Mouse (Mus musculus) intestine, postnatal 0 days (tissue): ENCODE data around the gene Vsir. TPM values are rescaled to one million over a fixed set of nuclear protein-coding genes. Genes with fewer than 3 reads are reported as not detected.

ENCODE experiments used
- ATAC-seq: fragments of 200-750 bp; cut with Nextera tagmentation; 2 replicates; pipeline ENCODE4 v1.8.0; 2017; ENCODE audit warnings: mild to moderate bottlenecking, moderate TSS enrichment, moderate library complexity
- H3K27ac ChIP-seq: fragments of 300-500 bp; sonication (generic); 2 replicates; pipeline ENCODE4 v1.5.1; 2014; ENCODE audit warnings: mild to moderate bottlenecking, low read depth, low read length, moderate library complexity
- H3K27me3 ChIP-seq: fragments of 300-500 bp; sonication (generic); replicated peaks from 2 replicates; pipeline ENCODE4 v1.6.1; 2014; ENCODE audit warnings: low read length, mixed read lengths; ENCODE audit not compliant: control insufficient read depth, insufficient read depth
- H3K36me3 ChIP-seq: fragments of 300-500 bp; sonication (generic); 2 replicates; pipeline ENCODE4 v1.6.1; 2014; ENCODE audit warnings: mild to moderate bottlenecking, moderate library complexity; ENCODE audit not compliant: control insufficient read depth, insufficient read depth
- H3K4me1 ChIP-seq: fragments of 300-500 bp; sonication (generic); replicated peaks from 2 replicates; pipeline ENCODE4 v1.6.1; 2014; ENCODE audit warnings: antibody characterized with exemption, low read length, mixed read lengths; ENCODE audit not compliant: control insufficient read depth, insufficient read depth
- H3K4me2 ChIP-seq: fragments of 300-500 bp; sonication (generic); replicated peaks from 2 replicates; pipeline ENCODE4 v1.6.1; 2014; ENCODE audit warnings: low read depth, mild to moderate bottlenecking, moderate library complexity
- H3K4me3 ChIP-seq: fragments of 300-500 bp; sonication (generic); 2 replicates; pipeline ENCODE4 v1.5.1; 2014; ENCODE audit warnings: low read depth, low read length
- H3K9ac ChIP-seq: fragments of 300-500 bp; sonication (generic); 2 replicates; pipeline ENCODE4 v1.6.1; 2014; ENCODE audit warnings: mild to moderate bottlenecking, low read depth, low read length
- H3K9me3 ChIP-seq: fragments of 300-500 bp; sonication (generic); 2 replicates; pipeline ENCODE4 v1.6.1; 2016; ENCODE audit warnings: mixed run types; ENCODE audit not compliant: control insufficient read depth
- CTCF ChIP-seq: sonication (generic); IDR thresholded peaks from 2 replicates; pipeline ENCODE4 v1.5.1; 2016; ENCODE audit warnings: low read depth, mild to moderate bottlenecking, control low read depth, antibody characterized with exemption, moderate library complexity
- WGBS: fragments of 180-500 bp; shearing (Covaris S2); extraction: QIAGEN DNeasy Blood & Tissue Kit; methylation state at CpG from one replicate; pipeline ENCODE4 v1.1.7; 2014; 5-methylcytosine and 5-hydroxymethylcytosine counted together
- polyA plus RNA-seq: library from polyadenylated mRNA; unstranded; fragments of >200 nt; fragmentation: Nextera tagmentation; extraction: Ambion mirVana; gene quantifications from 2 replicates; pipeline ENCODE4 v1.2.1, GENCODE M21; 2015

Vsir gene
- polyA plus RNA-seq, 1 experiment from 2014 or later = 9.7 TPM

- no peak for ATAC-seq
- WGBS = 51% methylated on average over 8 of the region's 8 CpGs
- no peaks in the 10 kb centered on the region for H3K27me3 ChIP-seq
- no peak overlapping the region for H3K9ac ChIP-seq
- H3K4me3 ChIP-seq = no peak overlapping the region
- H3K4me1 ChIP-seq = no peaks in the 10 kb centered on the region
- no peak; the same call in 1 of the 2 replicates for TF ChIP-seq CTCF
- no peaks in the 10 kb centered on the region for H3K9me3 ChIP-seq
- H3K4me2 ChIP-seq = no peak overlapping the region
- H3K36me3 ChIP-seq = peaks cover 6% of the 10 kb centered on the region; the same call in 1 of the 2 replicates
- H3K27ac ChIP-seq = no peak overlapping the region
Measured at GRCm38 (mm10) chr10:60373937-60374578, 27.4 kb downstream of the Vsir start.

GRCm38 (mm10) chr10:60376704-60377103, 30.1 kb downstream of the Vsir start:
- Histone ChIP-seq H3K27me3 (no peaks in the 10 kb centered on the region), H3K4me3 (no peak overlapping the region), H3K4me2 (no peak overlapping the region), H3K9me3 (no peaks in the 10 kb centered on the region), H3K27ac (no peak overlapping the region), H3K36me3 (no peaks in the 10 kb centered on the region), H3K9ac (no peak overlapping the region), H3K4me1 (no peaks in the 10 kb centered on the region)
- no peak for ATAC-seq
- WGBS = 91% methylated on average over 16 of the region's 16 CpGs
- TF ChIP-seq CTCF = no peak

- no peak overlapping the region for H3K4me2 ChIP-seq
- H3K27ac ChIP-seq = no peak overlapping the region
- H3K4me1 ChIP-seq = no peaks in the 10 kb centered on the region
- no peaks in the 10 kb centered on the region for H3K27me3 ChIP-seq
- no peak for ATAC-seq
- WGBS = 73% methylated on average over 9 of the region's 9 CpGs
- H3K9ac ChIP-seq = no peak overlapping the region
- TF ChIP-seq CTCF = no peak
- H3K4me3 ChIP-seq = no peak overlapping the region
- H3K9me3 ChIP-seq = no peaks in the 10 kb centered on the region
- H3K36me3 ChIP-seq = no peaks in the 10 kb centered on the region
Measured at GRCm38 (mm10) chr10:60379419-60379957, 32.8 kb downstream of the Vsir start.

GRCm38 (mm10) chr10:60380229-60380628, 33.6 kb downstream of the Vsir start:
- Histone ChIP-seq H3K4me3 (no peak overlapping the region), H3K9ac (no peak overlapping the region), H3K4me1 (no peaks in the 10 kb centered on the region), H3K9me3 (no peaks in the 10 kb centered on the region), H3K36me3 (no peaks in the 10 kb centered on the region), H3K4me2 (no peak overlapping the region), H3K27me3 (no peaks in the 10 kb centered on the region), H3K27ac (no peak overlapping the region)
- WGBS = 70% methylated on average over 3 of the region's 3 CpGs
- no peak for ATAC-seq
- TF ChIP-seq CTCF = no peak

DNA sequence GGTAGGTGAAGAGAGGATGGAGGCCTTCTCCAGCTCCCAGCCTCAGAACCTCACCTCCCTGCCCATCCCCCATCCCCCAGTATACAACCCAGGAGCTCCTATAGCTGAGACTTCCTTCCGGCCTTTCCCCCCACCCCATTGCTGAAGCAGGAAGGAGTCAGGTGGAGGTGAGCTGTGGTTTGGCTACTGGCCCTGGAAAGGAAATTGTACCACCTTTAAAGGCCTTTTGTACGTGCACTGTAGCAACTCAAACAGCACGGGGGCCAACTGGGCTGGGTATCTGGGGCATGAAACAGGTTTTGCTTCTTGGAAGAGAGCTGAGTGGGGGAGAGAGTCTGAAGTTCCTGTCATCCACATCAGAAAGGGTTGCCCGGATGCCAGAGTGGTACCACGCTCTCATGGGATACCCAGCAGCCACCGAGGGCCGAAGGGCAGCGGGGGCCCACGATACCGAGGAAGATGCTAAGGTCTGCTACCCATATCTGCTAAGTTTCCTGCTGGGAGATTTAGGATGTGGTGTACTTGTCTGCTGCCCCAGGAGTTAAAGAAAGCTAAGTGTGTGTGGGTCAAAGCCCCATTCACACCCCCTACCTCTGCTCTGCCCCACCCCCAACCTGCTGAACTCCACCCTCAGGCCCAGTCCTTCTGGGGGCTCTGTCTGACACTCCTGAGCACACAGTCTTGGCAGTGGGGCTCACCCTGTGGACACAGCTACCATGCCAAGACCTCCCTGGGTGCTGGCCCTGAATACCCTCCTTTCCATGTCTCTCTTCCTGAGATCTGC, 34.7 kb downstream of the Vsir start:
- TF ChIP-seq CTCF = no peak

GRCm38 (mm10) chr10:60388332-60388731, 41.7 kb downstream of the Vsir start:
- ATAC-seq = no peak
- WGBS = 83% methylated on average over 2 of the region's 2 CpGs
- TF ChIP-seq CTCF = no peak
- no peaks in the 10 kb centered on the region for H3K27me3 ChIP-seq
- no peaks in the 10 kb centered on the region for H3K36me3 ChIP-seq
- no peak overlapping the region for H3K9ac ChIP-seq
- no peak overlapping the region for H3K4me3 ChIP-seq
- H3K4me1 ChIP-seq = no peaks in the 10 kb centered on the region
- no peak overlapping the region for H3K4me2 ChIP-seq
- H3K27ac ChIP-seq = no peak overlapping the region
- no peaks in the 10 kb centered on the region for H3K9me3 ChIP-seq

More for the DNA sequence above, 34.7 kb downstream of the Vsir start:
- no peak overlapping the region for H3K4me3 ChIP-seq
- no peaks in the 10 kb centered on the region for H3K9me3 ChIP-seq
- no peak overlapping the region for H3K4me2 ChIP-seq
- 81% methylated on average over 10 of the region's 10 CpGs for WGBS
- H3K4me1 ChIP-seq = no peaks in the 10 kb centered on the region
- no peak overlapping the region for H3K9ac ChIP-seq
- H3K27me3 ChIP-seq = no peaks in the 10 kb centered on the region
- H3K27ac ChIP-seq = no peak overlapping the region
- no peak for ATAC-seq
- H3K36me3 ChIP-seq = no peaks in the 10 kb centered on the region
